Mouse (Mus musculus) cerebellum, postnatal 4 days (tissue): ENCODE results near the gene Vps4a.
"Not testable (repeated sequence)": the region's sequence is repeated elsewhere in the genome, so short reads cannot be mapped to it uniquely, and the experiment has no call there.

ENCODE experiments used
- DNase-seq, 2 experiments: peaks; one replicate each; pipeline ENCODE4 v3.0.0; 2022; ENCODE audit warnings: low spot score in 2 of 2, mixed read lengths in 1 of 2

Vps4a gene

GRCm38 (mm10) chr8:107030650-107031576 is at the start of gene Vps4a:
Gene Vps4a (plus strand): TSS chr8:107031222.
- DNase-seq: peak; percentile 94 to 98

- no peak for DNase-seq
These were observed 45.6 kb upstream of the Vps4a start for GRCm38 (mm10) chr8:106985404-106985821.

GRCm38 (mm10) chr8:106985951-106986350 is 45.1 kb upstream of the Vps4a start:
- no peak for DNase-seq

- no peak for DNase-seq
These were observed 43.5 kb upstream of the Vps4a start for GRCm38 (mm10) chr8:106987557-106987956.

GRCm38 (mm10) chr8:106991393-106991792 is 39.6 kb upstream of the Vps4a start:
- no peak for DNase-seq

- not testable (repeated sequence) for DNase-seq
These were observed 34.7 kb upstream of the Vps4a start for GRCm38 (mm10) chr8:106996339-106996738.

GRCm38 (mm10) chr8:106997416-106997815 is 33.6 kb upstream of the Vps4a start:
- no peak for DNase-seq

GRCm38 (mm10) chr8:106999068-106999467 is 32.0 kb upstream of the Vps4a start:
- DNase-seq: peak in 1 of 2 experiments; percentile 5

- DNase-seq: peak; percentile 80 to 91
These were observed 28.5 kb upstream of the Vps4a start for GRCm38 (mm10) chr8:107002532-107002931.

- DNase-seq: no peak
These were observed 23.2 kb upstream of the Vps4a start for GRCm38 (mm10) chr8:107007795-107008194.

GRCm38 (mm10) chr8:107012666-107013065 is 18.4 kb upstream of the Vps4a start:
- no peak for DNase-seq

GRCm38 (mm10) chr8:107014915-107015314 is 16.1 kb upstream of the Vps4a start:
- DNase-seq: no peak

- no peak for DNase-seq
These were observed 7.5 kb upstream of the Vps4a start for GRCm38 (mm10) chr8:107023479-107023878.

GRCm38 (mm10) chr8:107029310-107029709 is 1.7 kb upstream of the Vps4a start:
- DNase-seq: no peak

GRCm38 (mm10) chr8:107030058-107030457 is 964 bp upstream of the Vps4a start:
- no peak for DNase-seq

- DNase-seq: no peak
These were observed 612 bp downstream of the Vps4a start for GRCm38 (mm10) chr8:107031577-107032090.

GRCm38 (mm10) chr8:107033609-107034008 is 2.6 kb downstream of the Vps4a start:
- DNase-seq: not testable (repeated sequence)

- DNase-seq: no peak
These were observed 4.6 kb downstream of the Vps4a start for GRCm38 (mm10) chr8:107035641-107036040.

GRCm38 (mm10) chr8:107036626-107037025 is 5.6 kb downstream of the Vps4a start:
- no peak for DNase-seq

- no peak for DNase-seq
These were observed 9.6 kb downstream of the Vps4a start for GRCm38 (mm10) chr8:107040632-107041031.

- no peak for DNase-seq
These were observed 14.5 kb downstream of the Vps4a start for GRCm38 (mm10) chr8:107045478-107045877.

- DNase-seq: no peak
These were observed 16.0 kb downstream of the Vps4a start for GRCm38 (mm10) chr8:107046976-107047375.
